Mouse (Mus musculus) embryonic facial prominence, embryonic 11.5 days (tissue): ENCODE data around the gene Itgb1bp1. TPM values are rescaled to one million over a fixed set of nuclear protein-coding genes. Genes with fewer than 3 reads are reported as not detected.
A peak's percentile ranks its signal among the peaks of the same experiment; 100 is the strongest.

Experiments used
- ATAC-seq: fragments of 200-750 bp; cut with Nextera tagmentation; replicated peaks from 2 replicates; pipeline ENCODE4 v1.8.0; 2017; ENCODE audit warnings: low read depth; ENCODE audit not compliant: insufficient number of reproducible peaks, low FRiP score, low TSS enrichment
- DNase-seq: peaks from one replicate; pipeline ENCODE4 v3.0.0-alpha.2; 2015; ENCODE audit warnings: low spot score
- H3K27ac ChIP-seq: fragments of 300-500 bp; sonication (generic); replicated peaks from 2 replicates; pipeline ENCODE4 v1.5.1; 2014; ENCODE audit warnings: mild to moderate bottlenecking, low read depth, low read length, control low read depth
- H3K27me3 ChIP-seq: fragments of 300-500 bp; sonication (generic); 2 replicates; pipeline ENCODE4 v1.6.1; 2014; ENCODE audit warnings: mild to moderate bottlenecking, low read length, moderate library complexity, mixed read lengths; ENCODE audit not compliant: control insufficient read depth, insufficient read depth
- H3K36me3 ChIP-seq: fragments of 300-500 bp; sonication (generic); replicated peaks from 2 replicates; pipeline ENCODE4 v1.6.1; 2014; ENCODE audit warnings: low read depth, mild to moderate bottlenecking, low read length, moderate library complexity, mixed read lengths; ENCODE audit not compliant: control insufficient read depth, insufficient read depth
- H3K4me1 ChIP-seq: fragments of 300-500 bp; sonication (generic); 2 replicates; pipeline ENCODE4 v1.6.1; 2014; ENCODE audit warnings: low read length, mixed read lengths; ENCODE audit not compliant: control insufficient read depth, insufficient read depth
- H3K4me2 ChIP-seq: fragments of 300-500 bp; sonication (generic); 2 replicates; pipeline ENCODE4 v1.6.1; 2014; ENCODE audit warnings: low read depth, mild to moderate bottlenecking, control low read depth, low read length, moderate library complexity
- H3K4me3 ChIP-seq: fragments of 300-500 bp; sonication (generic); 2 replicates; pipeline ENCODE4 v1.5.1; 2014; ENCODE audit warnings: low read depth, low read length, control low read depth
- H3K9ac ChIP-seq: fragments of 300-500 bp; sonication (generic); replicated peaks from 2 replicates; pipeline ENCODE4 v1.6.1; 2014; ENCODE audit warnings: mild to moderate bottlenecking, control low read depth, low read length
- H3K9me3 ChIP-seq: fragments of 300-500 bp; sonication (generic); replicated peaks from 2 replicates; pipeline ENCODE4 v1.6.1; 2016; ENCODE audit warnings: mild to moderate bottlenecking, low read length, inconsistent platforms, mixed read lengths; ENCODE audit not compliant: control insufficient read depth
- WGBS: fragments of 180-500 bp; shearing (Covaris S2); extraction: QIAGEN DNeasy Blood & Tissue Kit; methylation state at CpG from one replicate; pipeline ENCODE4 v1.1.7; 2014; 5-methylcytosine and 5-hydroxymethylcytosine counted together
- polyA plus RNA-seq: library from polyadenylated mRNA; unstranded; fragments of >200 nt; fragmentation: Nextera tagmentation; extraction: Ambion mirVana; gene quantifications from 2 replicates; pipeline ENCODE4 v1.2.1, GENCODE M21; 2014

Gene Itgb1bp1
- polyA plus RNA-seq, 1 experiment from 2014 or later, result 49.5 TPM

GRCm38 (mm10) chr12:21228650-21229049 lies 57.4 kb downstream of the Itgb1bp1 start:
- Histone ChIP-seq H3K27ac (no peak overlapping the region), H3K9ac (no peak overlapping the region), H3K4me2 (no peak overlapping the region), H3K9me3 (no peaks in the 10 kb centered on the region), H3K4me1 (no peaks in the 10 kb centered on the region), H3K36me3 (no peaks in the 10 kb centered on the region), H3K4me3 (no peak overlapping the region), H3K27me3 (no peaks in the 10 kb centered on the region)
- no peak for DNase-seq
- ATAC-seq, result no peak
- WGBS, result 93% methylated on average over 4 of the region's 4 CpGs

GRCm38 (mm10) chr12:21227076-21227980 lies 58.8 kb downstream of the Itgb1bp1 start:
- Histone ChIP-seq H3K9ac (no peak overlapping the region), H3K4me2 (no peak overlapping the region), H3K4me1 (no peaks in the 10 kb centered on the region), H3K36me3 (no peaks in the 10 kb centered on the region), H3K27me3 (no peaks in the 10 kb centered on the region), H3K27ac (no peak overlapping the region), H3K4me3 (no peak overlapping the region), H3K9me3 (no peaks in the 10 kb centered on the region)
- DNase-seq (peak; percentile 30), ATAC-seq (no peak)
- WGBS, result 72% methylated on average over 6 of the region's 6 CpGs

- no peak overlapping the region for H3K9ac ChIP-seq
- DNase-seq (no peak), ATAC-seq (no peak)
- WGBS, result 86% methylated on average over 9 of the region's 9 CpGs
- no peaks in the 10 kb centered on the region for H3K27me3 ChIP-seq
- H3K4me1 ChIP-seq, result no peaks in the 10 kb centered on the region
- no peaks in the 10 kb centered on the region for H3K36me3 ChIP-seq
- H3K4me3 ChIP-seq, result no peak overlapping the region
- no peak overlapping the region for H3K27ac ChIP-seq
- no peak overlapping the region for H3K4me2 ChIP-seq
- no peaks in the 10 kb centered on the region for H3K9me3 ChIP-seq
These were observed 59.8 kb downstream of the Itgb1bp1 start for GRCm38 (mm10) chr12:21226316-21226715.

- Histone ChIP-seq H3K9me3 (no peaks in the 10 kb centered on the region), H3K9ac (no peak overlapping the region), H3K27ac (no peak overlapping the region), H3K4me2 (no peak overlapping the region), H3K4me1 (no peaks in the 10 kb centered on the region), H3K36me3 (no peaks in the 10 kb centered on the region), H3K27me3 (no peaks in the 10 kb centered on the region), H3K4me3 (no peak overlapping the region)
- DNase-seq, result no peak
- no peak for ATAC-seq
- 67% methylated on average over 8 of the region's 8 CpGs for whole genome bisulfite sequencing
These were observed 60.7 kb downstream of the Itgb1bp1 start for GRCm38 (mm10) chr12:21225358-21225757.

- Histone ChIP-seq H3K27me3 (no peaks in the 10 kb centered on the region), H3K4me1 (no peaks in the 10 kb centered on the region), H3K27ac (no peak overlapping the region), H3K4me2 (no peak overlapping the region), H3K9me3 (no peaks in the 10 kb centered on the region), H3K36me3 (no peaks in the 10 kb centered on the region), H3K4me3 (no peak overlapping the region), H3K9ac (no peak overlapping the region)
- no peak for ATAC-seq
- DNase-seq, result no peak
- WGBS, result 87% methylated on average over 4 of the region's 4 CpGs
These were observed 62.2 kb downstream of the Itgb1bp1 start for GRCm38 (mm10) chr12:21223923-21224322.

- H3K36me3 ChIP-seq, result 0 out of 2 replicates have a peak, but pooled peaks cover 2% of the 10 kb centered on the region
- H3K9ac ChIP-seq, result no peak overlapping the region
- no peaks in the 10 kb centered on the region for H3K4me1 ChIP-seq
- no peaks in the 10 kb centered on the region for H3K27me3 ChIP-seq
- no peak overlapping the region for H3K4me2 ChIP-seq
- ATAC-seq, result no peak
- H3K27ac ChIP-seq, result no peak overlapping the region
- no peak for DNase-seq
- H3K9me3 ChIP-seq, result no peaks in the 10 kb centered on the region
- no peak overlapping the region for H3K4me3 ChIP-seq
- WGBS, result 65% methylated on average over 1 of the region's 1 CpGs
These were observed 65.5 kb downstream of the Itgb1bp1 start for GRCm38 (mm10) chr12:21220596-21220995.

GRCm38 (mm10) chr12:21217776-21218444 lies 68.2 kb downstream of the Itgb1bp1 start:
- Histone ChIP-seq H3K27ac (no peak overlapping the region), H3K4me1 (no peaks in the 10 kb centered on the region), H3K27me3 (no peaks in the 10 kb centered on the region), H3K9ac (no peak overlapping the region), H3K4me2 (no peak overlapping the region), H3K9me3 (no peaks in the 10 kb centered on the region), H3K4me3 (no peak overlapping the region), H3K36me3 (0 out of 2 replicates have a peak, but pooled peaks cover 2% of the 10 kb centered on the region)
- ATAC-seq (no peak), DNase-seq (no peak)
- WGBS, result 89% methylated on average over 11 of the region's 11 CpGs
